Mouse (Mus musculus): ENCODE measurements at regions not wholly inside any gene's neighbourhood (a gene's known extent, or its start where the extent isn't known, plus 50 kb on each side); places are given as distances from the start of the nearest gene placed in this dataset.
A peak's percentile ranks its signal among the peaks of the same experiment; 100 is the strongest.

DNA sequence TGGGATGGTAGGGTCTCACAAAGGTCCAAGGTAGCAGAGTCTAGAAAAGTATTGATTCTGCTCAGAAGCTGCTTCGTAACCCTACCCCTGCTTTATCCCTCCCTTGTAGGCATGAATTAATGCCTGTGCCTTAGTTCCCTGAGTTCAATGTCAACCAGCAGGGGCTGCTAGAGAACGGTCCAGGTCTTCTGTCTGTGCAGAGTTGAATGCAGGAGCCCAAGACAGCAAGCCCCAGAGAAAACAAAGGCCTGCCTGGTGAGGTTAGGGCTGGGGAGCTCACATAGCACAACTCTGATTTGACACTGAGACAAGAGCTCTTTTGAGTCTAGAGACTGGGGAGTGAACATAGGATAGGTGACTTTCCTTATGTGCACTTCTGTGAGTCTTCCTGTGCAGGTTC is 56.6 kb downstream of the Olig3 start:
- TF ChIP-seq POLR2A (IDR thresholded peaks at IDR 0.05; ENCODE audit: borderline replicate concordance, extremely low read depth, low read depth, low read length): no peak
- TF ChIP-seq CTCF (IDR thresholded peaks at IDR 0.05; ENCODE audit: insufficient read depth, low read length): 0 out of 2 replicates have a peak, but pooled peaks have one; percentile 21

Measured in lung, adult 2 months (tissue).